Mouse (Mus musculus): Measurements from ENCODE around the gene Amy2a4. TPM values are rescaled to one million over a fixed set of nuclear protein-coding genes. Genes with fewer than 3 reads are reported as not detected.
"Not testable (repeated sequence)": the region's sequence is repeated elsewhere in the genome, so short reads cannot be mapped to it uniquely, and the experiment has no call there.

The Amy2a4 gene
- not detected in 2 replicates for polyA plus RNA-seq (2012; rRNA removed)

GRCm38 (mm10) chr3:113291349-113291748 lies at the start of gene Amy2a4:
Gene Amy2a4, minus strand, starts transcription at chr3:113291449.
- no CpG with 5 or more reads among the region's 4 CpGs for WGBS
- DNase-seq (ENCODE audit: low read depth, low spot score), result not testable (repeated sequence)

GRCm38 (mm10) chr3:113323952-113324351 lies 32.7 kb upstream of the Amy2a4 start, which contains the start of gene Amy2a3:
Gene Amy2a3, minus strand, starts transcription at chr3:113324052.
- not testable (repeated sequence) for DNase-seq (ENCODE audit: low read depth, low spot score)
- WGBS, result no CpG with 5 or more reads among the region's 4 CpGs

- DNase-seq (ENCODE audit: low read depth, low spot score), result not testable (repeated sequence)
- WGBS, result no CpG with 5 or more reads among the region's 3 CpGs
Measured at GRCm38 (mm10) chr3:113312937-113313336, 21.7 kb upstream of the Amy2a4 start.

DNA sequence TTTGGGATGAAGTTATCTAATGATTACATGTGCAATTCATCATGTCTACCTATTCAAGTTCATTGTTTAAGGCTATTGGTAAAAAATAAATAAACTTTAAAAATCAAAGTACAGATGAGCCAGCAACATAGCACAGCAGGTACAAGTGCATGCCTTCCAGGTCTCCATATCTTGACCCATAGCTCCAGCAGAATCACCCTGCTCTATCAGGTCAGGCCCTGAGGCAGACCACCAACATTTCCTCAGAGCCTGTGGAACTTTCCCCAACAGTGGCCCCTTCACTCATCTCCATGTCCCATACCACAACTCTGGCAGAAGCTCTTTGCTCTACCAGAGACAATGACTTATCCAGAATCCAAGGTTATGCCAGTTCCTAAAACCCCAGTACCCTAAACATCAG lies 11.0 kb downstream of the Amy2a4 start:
- not testable (repeated sequence) for DNase-seq (ENCODE audit: low read depth, low spot score)

GRCm38 (mm10) chr3:113279586-113279985 lies 11.7 kb downstream of the Amy2a4 start:
- not testable (repeated sequence) for DNase-seq (ENCODE audit: low read depth, low spot score)

DNA sequence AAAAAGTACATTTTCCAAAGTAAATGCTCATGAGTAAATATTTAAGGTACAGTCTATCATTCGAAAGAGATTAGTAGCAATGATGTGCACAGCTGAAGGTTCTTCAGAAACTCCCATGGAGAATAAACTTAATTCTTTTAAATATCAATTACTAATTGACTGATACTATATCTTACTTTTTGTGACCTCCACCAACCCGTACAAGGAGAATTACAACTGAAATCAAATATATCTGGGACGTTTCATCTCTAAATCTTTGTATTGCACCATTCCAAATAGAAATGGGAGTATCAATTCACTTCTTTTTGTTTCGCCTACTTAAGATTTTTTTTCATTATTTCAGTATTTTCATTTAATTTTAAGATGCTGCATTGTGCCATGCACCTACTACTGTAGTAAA lies 32.5 kb downstream of the Amy2a4 start, which contains the start of gene Amy2a5:
TSS of gene Amy2a5 (minus strand) at position 101 of the 400 bp plus-strand sequence.
- not testable (repeated sequence) for DNase-seq (ENCODE audit: low read depth, low spot score)
- WGBS, result no CpG with 5 or more reads among the region's 4 CpGs

Other genes with a start within 250 kb of the Amy2a4 start
- 0.10 and 0.14 TPM in 2 replicates for gene Amy2a5, start 32.6 kb downstream of the Amy2a4 start, polyA plus RNA-seq (2012; rRNA removed)
- not detected in 2 replicates for gene Amy2a3, start 32.6 kb upstream of the Amy2a4 start, polyA plus RNA-seq (2012; rRNA removed)
- gene Amy2a2, start 65.2 kb upstream of the Amy2a4 start, polyA plus RNA-seq (2012; rRNA removed), result not detected in 2 replicates
- gene Amy2a1, start 241.0 kb upstream of the Amy2a4 start, polyA plus RNA-seq (2012; rRNA removed), result not detected in 2 replicates